15 mouse cellular contexts compared by ENCODE assay signal in the genomic region with DNA sequence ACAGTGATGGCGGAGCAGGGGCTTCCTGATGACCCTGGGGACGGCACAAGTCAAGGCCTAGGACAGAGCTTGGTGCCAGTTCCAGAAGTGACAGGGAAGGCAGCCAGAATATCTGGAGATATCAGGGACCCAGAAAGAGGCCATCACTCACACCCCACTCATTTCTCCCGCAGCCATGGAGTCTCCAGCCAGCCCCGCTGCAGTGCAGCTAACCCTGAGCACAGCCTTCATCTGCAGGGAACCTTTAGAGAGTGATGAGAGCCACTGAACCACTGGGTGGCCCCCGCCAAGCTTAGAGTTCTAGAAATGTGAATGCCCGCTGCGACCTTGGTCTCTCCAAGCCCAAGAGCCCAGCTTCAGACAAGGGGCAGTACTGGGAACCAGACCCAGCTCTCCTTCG. TPM values are rescaled to one million over a fixed set of nuclear protein-coding genes. Genes with fewer than 3 reads are reported as not detected.
DNase-seq lines count a peak whose midpoint lies in the region; ATAC-seq and TF ChIP-seq lines count a peak whose summit lies in the region.
"Had no signal": no experiment of that assay in that cellular context is flagged by ENCODE, and none has a peak within 500 bp of the region (broad histone marks: within the 10 kb centered on the region; RNA-seq: fewer than 3 reads in every experiment).

No protein-coding gene starts in this region.

- 74% methylated on average over 8 of the region's 8 CpGs for WGBS in heart, embryonic 14.5 days
- WGBS in liver, adult 2 months = 62% methylated on average over 8 of the region's 8 CpGs
- 92% methylated on average over 8 of the region's 8 CpGs for WGBS in liver, embryonic 11.5 days
- WGBS in liver, embryonic 14.5 days (ENCODE audit: insufficient replicate concordance) = 78% methylated on average over 8 of the region's 8 CpGs

- H3K4me2 ChIP-seq in heart, embryonic 14.5 days (ENCODE audit: low read length) = peak overlapping the region; percentile 54
- no peak overlapping the region for H3K4me2 ChIP-seq in liver, embryonic 11.5 days
- peak overlapping the region; percentile 22; the same call in 1 of the 2 replicates for H3K4me2 ChIP-seq in liver, embryonic 14.5 days (ENCODE audit: low read depth)
- H3K4me2 ChIP-seq: midbrain, embryonic 12.5 days had no signal

- TF ChIP-seq POLR2A in liver, adult 2 months (IDR thresholded peaks at IDR 0.05; ENCODE audit: extremely low read depth, insufficient read depth, low read length) = no peak

- no peak for TF ChIP-seq CTCF in liver, adult 2 months (IDR thresholded peaks at IDR 0.05; ENCODE audit: low read depth, low read length)
- no peak for TF ChIP-seq CTCF in liver, embryonic 14.5 days (IDR thresholded peaks at IDR 0.05; ENCODE audit: low read depth)

- H3K4me1 ChIP-seq in heart, embryonic 14.5 days (ENCODE audit: control insufficient read depth in 2 of 2, insufficient read depth in 2 of 2, low read length in 2 of 2) = peaks cover 74 to 75% of the 10 kb centered on the region in 2 experiments
- H3K4me1 ChIP-seq in liver, adult 2 months (ENCODE audit: control insufficient read depth, insufficient read depth, low read length) = peaks cover 40% of the 10 kb centered on the region
- peaks cover 50% of the 10 kb centered on the region for H3K4me1 ChIP-seq in liver, embryonic 11.5 days (replicated peaks; ENCODE audit: control insufficient read depth, insufficient read depth, low read length)
- H3K4me1 ChIP-seq in brown adipose tissue, adult 24 weeks (ENCODE audit: control insufficient read depth, insufficient read depth, insufficient read length, low read length) = peaks cover 51% of the 10 kb centered on the region
- peaks cover 0 to 20% of the 10 kb centered on the region in 2 experiments; a peak in 3 of 4 replicates for H3K4me1 ChIP-seq in liver, embryonic 14.5 days (replicated peaks; ENCODE audit: control insufficient read depth in 2 of 2, insufficient read depth in 2 of 2, low read length in 1 of 2)

- no peak for ATAC-seq in heart, embryonic 14.5 days (ENCODE audit: insufficient number of reproducible peaks, insufficient read depth, low FRiP score, low read depth)
- no peak for ATAC-seq in liver, embryonic 11.5 days (replicated peaks; ENCODE audit: low FRiP score)
- no peak for ATAC-seq in liver, embryonic 14.5 days (ENCODE audit: insufficient read depth)
- ATAC-seq: forebrain, postnatal 0 days; inflammation-experienced regulatory T-cells, adult 6 months; Patski had no signal

- peak overlapping the region; percentile 76 to 81 for H3K27ac ChIP-seq in heart, embryonic 14.5 days (replicated peaks in 1 of 2; ENCODE audit: control insufficient read depth in 1 of 2, insufficient read depth in 1 of 2, low read depth in 2 of 2, low read length in 2 of 2)
- peak overlapping the region; percentile 28; the same call in 1 of the 2 replicates for H3K27ac ChIP-seq in liver, adult 2 months (replicated peaks; ENCODE audit: insufficient read depth, low read depth, low read length)
- no peak overlapping the region for H3K27ac ChIP-seq in liver, embryonic 11.5 days (ENCODE audit: low read depth, low read length)
- no peak overlapping the region for H3K27ac ChIP-seq in brown adipose tissue, adult 24 weeks (replicated peaks; ENCODE audit: low read depth, low read length)
- H3K27ac ChIP-seq in liver, embryonic 14.5 days = no peak overlapping the region
- H3K27ac ChIP-seq: midbrain, embryonic 12.5 days had no signal

- peaks cover 43% of the 10 kb centered on the region for H3K79me2 ChIP-seq in liver, adult 2 months (ENCODE audit: control insufficient read depth, insufficient read depth, low read length)

- H3K9me3 ChIP-seq in heart, embryonic 14.5 days (ENCODE audit: control insufficient read depth, low read length) = no peaks in the 10 kb centered on the region
- no peaks in the 10 kb centered on the region for H3K9me3 ChIP-seq in liver, embryonic 11.5 days (ENCODE audit: control insufficient read depth, low read length)
- no peaks in the 10 kb centered on the region for H3K9me3 ChIP-seq in liver, embryonic 14.5 days (ENCODE audit: control insufficient read depth, low read length)
- H3K9me3 ChIP-seq: midbrain, embryonic 12.5 days had no signal

- no peaks in the 10 kb centered on the region for H3K27me3 ChIP-seq in heart, embryonic 14.5 days (ENCODE audit: control insufficient read depth, insufficient read depth, low read length)
- H3K27me3 ChIP-seq in liver, adult 2 months (ENCODE audit: control insufficient read depth, insufficient read depth, low read length) = no peaks in the 10 kb centered on the region
- no peaks in the 10 kb centered on the region for H3K27me3 ChIP-seq in liver, embryonic 11.5 days (replicated peaks; ENCODE audit: control insufficient read depth, insufficient read depth, low read length)
- no peaks in the 10 kb centered on the region for H3K27me3 ChIP-seq in liver, embryonic 14.5 days (ENCODE audit: control insufficient read depth, insufficient read depth, low read length)
- H3K27me3 ChIP-seq: midbrain, embryonic 12.5 days; Patski had no signal

- no peak overlapping the region for H3K4me3 ChIP-seq in heart, embryonic 14.5 days (ENCODE audit: control insufficient read depth in 1 of 2, insufficient read depth in 1 of 2, low read depth in 1 of 2, low read length in 2 of 2)
- H3K4me3 ChIP-seq in liver, adult 2 months (ENCODE audit: insufficient read depth, low read depth, low read length) = no peak overlapping the region
- H3K4me3 ChIP-seq in liver, embryonic 11.5 days (ENCODE audit: low read depth, low read length) = no peak overlapping the region
- H3K4me3 ChIP-seq in brown adipose tissue, adult 24 weeks (ENCODE audit: insufficient read depth, low read depth, low read length) = peak overlapping the region; percentile 35; the same call in 1 of the 2 replicates
- H3K4me3 ChIP-seq in liver, embryonic 14.5 days (ENCODE audit: insufficient read depth in 1 of 2, low read depth in 2 of 2, low read length in 2 of 2) = no peak overlapping the region
- H3K4me3 ChIP-seq: midbrain, embryonic 12.5 days had no signal

- intact Hi-C loops in heart, postnatal 36 days (cut with DNase I) = no loop called here

- no peak for TF ChIP-seq EP300 in liver, embryonic 14.5 days (IDR thresholded peaks at IDR 0.05; ENCODE audit: low read depth)

- no peak for DNase-seq in heart, postnatal 36 days
- DNase-seq in liver, adult 2 months (ENCODE audit: extremely low read depth, low read depth, low spot score) = no peak
- DNase-seq in liver, embryonic 11.5 days (ENCODE audit: low spot score) = no peak
- no peak for DNase-seq in liver, embryonic 14.5 days (ENCODE audit: low read depth in 3 of 3, low spot score in 3 of 3)
- no peak for DNase-seq in neural tube, embryonic 10.5 days (ENCODE audit: extremely low spot score, low spot score)
- DNase-seq: cerebellum, adult 11-12 months; forebrain, postnatal 0 days; gastrocnemius, postnatal 36 days; right cerebral cortex, adult 18-20 months; thymus, adult 18-20 months had no signal

- H3K36me3 ChIP-seq in heart, embryonic 14.5 days (ENCODE audit: control insufficient read depth, insufficient read depth, low read length) = no peaks in the 10 kb centered on the region
- H3K36me3 ChIP-seq in liver, adult 2 months (ENCODE audit: control insufficient read depth, insufficient read depth, low read length) = no peaks in the 10 kb centered on the region
- H3K36me3 ChIP-seq in liver, embryonic 11.5 days (ENCODE audit: control insufficient read depth, insufficient read depth, low read length) = no peaks in the 10 kb centered on the region
- H3K36me3 ChIP-seq in liver, embryonic 14.5 days (replicated peaks; ENCODE audit: control insufficient read depth, insufficient read depth, low read depth) = no peaks in the 10 kb centered on the region
- H3K36me3 ChIP-seq: midbrain, embryonic 12.5 days had no signal

- peak overlapping the region; percentile 27; the same call in 1 of the 2 replicates for H3K9ac ChIP-seq in heart, embryonic 14.5 days (ENCODE audit: low read length)
- H3K9ac ChIP-seq in liver, adult 2 months (ENCODE audit: low read depth, low read length) = no peak overlapping the region
- H3K9ac ChIP-seq in liver, embryonic 11.5 days (ENCODE audit: low read depth, low read length) = no peak overlapping the region
- H3K9ac ChIP-seq in liver, embryonic 14.5 days (replicated peaks) = no peak overlapping the region
- H3K9ac ChIP-seq: forebrain, postnatal 0 days; midbrain, embryonic 12.5 days had no signal

RNA-seq across cellular contexts. Expression of a gene that starts 26.2 kb away (rescaled TPM):
- 7.2 and 8.2 TPM in 2 replicates for polyA plus RNA-seq in heart, embryonic 14.5 days (2014; fragmentation: Nextera tagmentation; extraction: Ambion mirVana)
- total RNA-seq in heart, postnatal 36 days (2021) = 10 to 100 TPM; 33.6 to 38.9 TPM
- 4.1 and 7.1 TPM in 2 replicates for total RNA-seq in liver, adult 2 months (2014; rRNA removed)
- 15.2 and 18.6 TPM in 2 replicates for polyA plus RNA-seq in liver, adult 2 months (2012; rRNA removed)
- polyA plus RNA-seq in liver, embryonic 11.5 days (2014; fragmentation: Nextera tagmentation; extraction: Ambion mirVana) = 5.9 and 7.4 TPM in 2 replicates
- polyA plus RNA-seq in brown adipose tissue, adult 24 weeks (2012; ENCODE audit: insufficient read depth, insufficient read length, missing spikeins) = 2.3 and 3.3 TPM in 2 replicates
- 1.8 TPM in 2 replicates for polyA plus RNA-seq in liver, embryonic 14.5 days (2012; rRNA removed)
- polyA plus RNA-seq in liver, embryonic 14.5 days (2014; fragmentation: Nextera tagmentation; extraction: Ambion mirVana) = 1.8 TPM in 2 replicates

RNA-seq across cellular contexts. Expression of a gene that starts 57.1 kb away (rescaled TPM):
- 0.63 and 0.84 TPM in 2 replicates for polyA plus RNA-seq in heart, embryonic 14.5 days (2014; fragmentation: Nextera tagmentation; extraction: Ambion mirVana)
- total RNA-seq in heart, postnatal 36 days (2021) = 1 to 10 TPM in 1 of 2 experiments, under 1 TPM in 1; 0.94 to 1.6 TPM
- 0.20 and 0.55 TPM in 2 replicates for total RNA-seq in liver, adult 2 months (2014; rRNA removed)
- polyA plus RNA-seq in liver, adult 2 months (2012; rRNA removed) = 0.37 and 0.50 TPM in 2 replicates
- polyA plus RNA-seq in liver, embryonic 11.5 days (2014; fragmentation: Nextera tagmentation; extraction: Ambion mirVana) = 0.14 TPM in 1 of 2 replicates, not detected in the other
- not detected in 2 replicates for polyA plus RNA-seq in brown adipose tissue, adult 24 weeks (2012; ENCODE audit: insufficient read depth, insufficient read length, missing spikeins)
- 0.02 and 0.03 TPM in 2 replicates for polyA plus RNA-seq in liver, embryonic 14.5 days (2012; rRNA removed)
- not detected in 2 replicates for polyA plus RNA-seq in liver, embryonic 14.5 days (2014; fragmentation: Nextera tagmentation; extraction: Ambion mirVana)
- polyA plus RNA-seq: inflammation-experienced regulatory T-cells, adult 6 months had no signal

Comparison
In these comparisons a context has a peak if more than half of its experiments do, and no peak if none do; other contexts are left out.
1. H3K27ac ChIP-seq: peak in heart, embryonic 14.5 days (2 of 2) and liver, adult 2 months (single experiment); none in liver, embryonic 11.5 days (single experiment), brown adipose tissue, adult 24 weeks (single experiment) and liver, embryonic 14.5 days (single experiment).